Mouse (Mus musculus): ENCODE measurements around the gene Tbc1d20. TPM values are rescaled to one million over a fixed set of nuclear protein-coding genes. Genes with fewer than 3 reads are reported as not detected.
"Not testable (repeated sequence)": the region's sequence is repeated elsewhere in the genome, so short reads cannot be mapped to it uniquely, and the experiment has no call there.

Gene Tbc1d20
- total RNA-seq, 2 experiments from 2014 or later, result 26.4 to 27.8 TPM

GRCm38 (mm10) chr2:152346776-152347465 lies 53.3 kb downstream of the Tbc1d20 start:
- DNase-seq, result no peak
- TF ChIP-seq CTCF (IDR thresholded peaks at IDR 0.05), result no peak
- intact Hi-C loops (cut with DNase I), result no loop called here
- Histone ChIP-seq H3K4me3 (no peak overlapping the region), H3K27ac (no peak overlapping the region)

DNA sequence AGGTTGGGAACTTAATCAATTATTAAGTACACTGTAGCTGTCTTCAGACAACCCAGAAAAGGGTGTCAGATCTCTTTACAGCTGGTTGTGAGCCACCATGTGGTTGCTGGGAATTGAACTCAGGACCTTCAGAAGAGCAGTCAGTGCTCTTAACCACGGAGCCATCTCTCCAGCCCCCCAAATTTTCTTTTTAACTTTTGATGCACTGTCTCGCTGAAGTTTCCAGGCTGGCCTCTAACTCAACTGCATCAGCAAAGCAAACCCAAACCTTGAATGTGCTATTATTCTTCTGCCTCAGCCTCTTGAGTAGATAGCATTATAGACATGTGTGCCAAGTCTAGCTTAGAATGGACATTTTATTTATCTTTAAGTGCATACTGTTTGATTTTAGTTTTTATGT lies 54.1 kb downstream of the Tbc1d20 start:
- no peak overlapping the region for H3K27ac ChIP-seq
- intact Hi-C loops (cut with DNase I), result no loop called here
- no peak for DNase-seq
- no peak overlapping the region for H3K4me3 ChIP-seq
- no peak for TF ChIP-seq CTCF (IDR thresholded peaks at IDR 0.05)

DNA sequence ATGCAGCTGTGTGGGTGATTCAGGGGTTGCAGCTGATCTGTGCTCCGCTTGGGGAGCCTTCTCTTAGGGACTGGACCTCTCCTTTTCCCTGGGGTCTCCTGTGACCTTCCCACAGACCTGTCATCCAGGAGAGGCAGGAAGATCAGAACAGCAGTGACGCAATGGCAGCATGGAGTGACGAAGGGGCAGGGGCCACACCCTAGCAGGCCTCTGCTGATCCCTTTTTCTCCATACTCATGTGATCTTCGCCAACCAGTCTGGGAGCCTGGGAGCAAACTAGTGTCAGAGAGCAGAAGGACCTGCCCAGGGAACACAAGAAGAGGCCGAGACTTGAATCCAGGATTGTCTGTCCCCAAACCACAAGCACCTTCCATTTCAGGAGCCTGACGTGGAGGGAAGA lies 55.6 kb downstream of the Tbc1d20 start:
- no peak for TF ChIP-seq CTCF (IDR thresholded peaks at IDR 0.05)
- Histone ChIP-seq H3K27ac (no peak overlapping the region), H3K4me3 (no peak overlapping the region)
- no peak for DNase-seq
- intact Hi-C loops (cut with DNase I), result no loop called here

DNA sequence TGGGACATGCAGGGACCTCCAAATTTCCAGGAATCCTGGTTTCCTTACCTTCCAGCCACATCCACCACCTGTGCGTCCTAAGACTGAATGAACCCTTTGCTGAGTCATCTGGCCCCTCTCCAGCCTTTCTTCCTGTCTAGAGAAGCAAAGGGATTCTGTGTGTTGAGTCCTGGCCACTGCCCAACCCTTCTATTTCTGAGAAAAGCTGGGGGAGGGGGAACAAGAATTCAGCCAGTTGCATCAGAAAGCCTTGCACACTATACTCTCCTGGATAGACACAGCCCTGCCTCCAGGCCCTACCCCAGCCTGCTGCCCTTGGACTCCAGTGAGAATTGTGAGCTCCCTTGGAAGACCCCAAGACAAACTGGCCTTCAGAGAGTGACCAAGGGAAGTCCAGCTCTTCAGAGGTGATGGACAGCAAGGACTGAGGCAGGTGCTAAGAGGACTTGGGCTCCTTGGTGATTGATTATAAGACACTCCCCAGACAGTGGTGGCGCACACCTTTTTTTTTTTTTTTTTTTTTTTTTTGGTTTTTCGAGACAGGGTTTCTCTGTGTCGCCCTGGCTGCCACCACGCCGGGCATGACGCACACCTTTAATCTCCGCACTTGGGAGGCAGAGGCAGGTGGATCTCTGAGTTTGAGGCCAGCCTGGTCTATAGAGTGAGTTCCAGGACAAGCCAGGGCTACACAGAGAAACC lies 56.4 kb downstream of the Tbc1d20 start:
- intact Hi-C loops (cut with DNase I), result no loop called here
- peak; percentile 44 for DNase-seq
- TF ChIP-seq CTCF (IDR thresholded peaks at IDR 0.05), result no peak

GRCm38 (mm10) chr2:152357254-152357653 lies 63.6 kb downstream of the Tbc1d20 start:
- no peak overlapping the region for H3K27ac ChIP-seq
- no peak overlapping the region for H3K4me3 ChIP-seq
- DNase-seq, result no peak
- intact Hi-C loops (cut with DNase I), result no loop called here
- TF ChIP-seq CTCF (IDR thresholded peaks at IDR 0.05), result no peak

More for the DNA sequence above, 56.4 kb downstream of the Tbc1d20 start:
- no peak overlapping the region for H3K27ac ChIP-seq
- H3K4me3 ChIP-seq, result no peak overlapping the region

GRCm38 (mm10) chr2:152358977-152359376 lies 65.3 kb downstream of the Tbc1d20 start:
- intact Hi-C loops (cut with DNase I); H3K27ac ChIP-seq; DNase-seq: not testable (repeated sequence)

DNA sequence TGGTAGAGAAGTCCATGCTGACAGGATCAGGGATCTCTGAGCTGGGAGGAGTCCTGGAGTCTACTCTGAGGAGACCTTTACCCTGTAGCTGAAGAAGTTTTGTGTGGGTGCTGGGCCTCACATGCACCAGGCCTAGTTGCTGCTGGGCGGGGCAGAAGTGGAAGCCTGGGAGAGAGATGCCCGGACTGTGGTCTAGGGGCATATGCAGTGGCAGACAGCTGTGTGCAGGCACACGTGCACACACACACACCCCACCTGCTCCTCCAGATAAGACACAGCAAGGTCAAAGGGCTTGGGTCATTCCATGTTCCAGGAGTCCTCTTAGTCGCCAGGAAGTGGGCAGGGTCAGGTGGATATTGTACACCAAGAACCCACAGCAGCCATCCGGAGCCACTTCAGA lies 66.0 kb downstream of the Tbc1d20 start:
- H3K4me3 ChIP-seq, result no peak overlapping the region
- intact Hi-C loops (cut with DNase I), result loop anchor here (5.0 kb wide), 1 partner anchor 252 kb away; the partner anchor contains the start of gene Srxn1
- DNase-seq, result no peak
- TF ChIP-seq CTCF (IDR thresholded peaks at IDR 0.05), result no peak
- peak overlapping the region; percentile 65 for H3K27ac ChIP-seq

More at GRCm38 (mm10) chr2:152358977-152359376, 65.3 kb downstream of the Tbc1d20 start:
- not testable (repeated sequence) for H3K4me3 ChIP-seq

- TF ChIP-seq CTCF (IDR thresholded peaks at IDR 0.05), result no peak
- intact Hi-C loops (cut with DNase I), result loop anchor here (5.0 kb wide), 1 partner anchor 253 kb away; the partner anchor contains the start of gene Srxn1
- no peak overlapping the region for H3K4me3 ChIP-seq
- H3K27ac ChIP-seq, result peak overlapping the region; percentile 81
- DNase-seq, result peak; percentile 79
Measured at GRCm38 (mm10) chr2:152360271-152360775, 66.7 kb downstream of the Tbc1d20 start.

- TF ChIP-seq CTCF (IDR thresholded peaks at IDR 0.05), result no peak
- H3K4me3 ChIP-seq, result no peak overlapping the region
- intact Hi-C loops (cut with DNase I), result loop anchor here (5.0 kb wide), 1 partner anchor 254 kb away; the partner anchor contains the start of gene Srxn1
- DNase-seq, result no peak
- peak overlapping the region; percentile 81 for H3K27ac ChIP-seq
Measured at GRCm38 (mm10) chr2:152361193-152361592, 67.6 kb downstream of the Tbc1d20 start.

Other genes starting within 250 kb of the Tbc1d20 start
- not detected for gene Scrt2, start 212.3 kb upstream of the Tbc1d20 start, total RNA-seq (2021)
- gene Srxn1, start 188.3 kb upstream of the Tbc1d20 start, total RNA-seq (2021), result 10 to 100 TPM; 24.3 to 28.7 TPM
- 10 to 100 TPM; 14.9 to 22.8 TPM for gene Tcf15, start 150.3 kb upstream of the Tbc1d20 start, total RNA-seq (2021)
- 100 to 1,000 TPM in 1 of 2 experiments, 10 to 100 TPM in 1; 91.1 to 102 TPM for gene Csnk2a1, start 67.0 kb upstream of the Tbc1d20 start, total RNA-seq (2021)
- 10 to 100 TPM; 27.0 to 31.1 TPM for gene Rbck1, start 38.8 kb downstream of the Tbc1d20 start, total RNA-seq (2021)
- gene Trib3, start 50.2 kb downstream of the Tbc1d20 start, total RNA-seq (2021), result 1 to 10 TPM; 1.2 to 1.4 TPM
- gene Nrsn2, start 82.8 kb downstream of the Tbc1d20 start, total RNA-seq (2021), result not detected
- under 1 TPM; 0.53 to 0.79 TPM for gene Sox12, start 104.2 kb downstream of the Tbc1d20 start, total RNA-seq (2021)
- gene Zcchc3, start 121.2 kb downstream of the Tbc1d20 start, total RNA-seq (2021), result 1 to 10 TPM; 1.1 to 1.8 TPM
- not detected for gene 6820408C15Rik, start 121.8 kb downstream of the Tbc1d20 start, total RNA-seq (2021)
- not detected for gene Defb23, start 170.8 kb downstream of the Tbc1d20 start, total RNA-seq (2021)
- not detected for gene Defb20, start 183.2 kb downstream of the Tbc1d20 start, total RNA-seq (2021)
- gene Defb22, start 196.3 kb downstream of the Tbc1d20 start, total RNA-seq (2021), result not detected
- gene Defb26, start 217.9 kb downstream of the Tbc1d20 start, total RNA-seq (2021), result not detected
- not detected for gene Defb28, start 224.4 kb downstream of the Tbc1d20 start, total RNA-seq (2021)
- not detected for gene Defb29, start 246.3 kb downstream of the Tbc1d20 start, total RNA-seq (2021)